In genomic region chr7:97331726-97332666, GRCm38 (mm10) we compare ENCODE assay signal across 7 mouse cellular contexts. TPM values are rescaled to one million over a fixed set of nuclear protein-coding genes. Genes with fewer than 3 reads are reported as not detected.
DNase-seq lines count a peak whose midpoint lies in the region; ATAC-seq lines count a peak whose summit lies in the region.

Gene Usp35 (minus strand): TSS chr7:97332020.
Gene Kctd21 (plus strand): TSS chr7:97332327.

- peak; percentile 97 for DNase-seq in adrenal gland, postnatal 25 days
- DNase-seq in heart, adult 11 months, result peak; percentile 100
- DNase-seq in kidney, adult 18-20 months, result peak; percentile 91
- peak; percentile 95 for DNase-seq in limb, embryonic 11.5 days (ENCODE audit: low spot score)
- DNase-seq in midbrain, embryonic 14.5 days, result peak; percentile 98
- DNase-seq in spleen, adult 18-20 months, result peak; percentile 92

- no peak within 1 kb of the TSS for H3K27ac ChIP-seq in embryonic facial prominence, embryonic 12.5 days
- H3K27ac ChIP-seq in limb, embryonic 11.5 days (replicated peaks; ENCODE audit: low read depth, low read length), result no peak within 1 kb of the TSS
- H3K27ac ChIP-seq in midbrain, embryonic 14.5 days (replicated peaks; ENCODE audit: low read depth, low read length), result peak within 1 kb of the TSS; percentile 73

- WGBS in embryonic facial prominence, embryonic 12.5 days, result under 1% methylated on average over 68 of the region's 68 CpGs
- under 1% methylated on average over 63 of the region's 68 CpGs for WGBS in limb, embryonic 11.5 days
- WGBS in midbrain, embryonic 14.5 days, result under 1% methylated on average over 68 of the region's 68 CpGs

- peak within 1 kb of the TSS; percentile 73 for H3K9ac ChIP-seq in embryonic facial prominence, embryonic 12.5 days
- H3K9ac ChIP-seq in limb, embryonic 11.5 days (ENCODE audit: low read length), result peak within 1 kb of the TSS; percentile 68
- peak within 1 kb of the TSS; percentile 74 for H3K9ac ChIP-seq in midbrain, embryonic 14.5 days (replicated peaks; ENCODE audit: low read length)

- H3K4me3 ChIP-seq in embryonic facial prominence, embryonic 12.5 days, result peak within 1 kb of the TSS; percentile 57
- H3K4me3 ChIP-seq in limb, embryonic 11.5 days (ENCODE audit: low read depth, low read length), result peak within 1 kb of the TSS; percentile 80
- peak within 1 kb of the TSS; percentile 78 for H3K4me3 ChIP-seq in midbrain, embryonic 14.5 days (replicated peaks; ENCODE audit: low read depth, low read length)

- H3K4me2 ChIP-seq in embryonic facial prominence, embryonic 12.5 days (replicated peaks), result peak within 1 kb of the TSS; percentile 61
- H3K4me2 ChIP-seq in limb, embryonic 11.5 days (ENCODE audit: low read depth, severe bottlenecking), result peak within 1 kb of the TSS; percentile 77
- peak within 1 kb of the TSS; percentile 73 for H3K4me2 ChIP-seq in midbrain, embryonic 14.5 days (ENCODE audit: low read length)

- peaks cover 6% of the 10 kb centered on the region; the same call in 1 of the 2 replicates for H3K27me3 ChIP-seq in embryonic facial prominence, embryonic 12.5 days
- no peaks in the 10 kb centered on the region for H3K27me3 ChIP-seq in limb, embryonic 11.5 days (ENCODE audit: control insufficient read depth, insufficient read depth, low read length)
- peaks cover under 1% of the 10 kb centered on the region; the same call in 1 of the 2 replicates for H3K27me3 ChIP-seq in midbrain, embryonic 14.5 days (ENCODE audit: control insufficient read depth, insufficient read depth, low read length)

- peaks cover 24% of the 10 kb centered on the region for H3K4me1 ChIP-seq in embryonic facial prominence, embryonic 12.5 days
- peaks cover 6% of the 10 kb centered on the region; the same call in 1 of the 2 replicates for H3K4me1 ChIP-seq in limb, embryonic 11.5 days (ENCODE audit: control insufficient read depth, insufficient read depth, low read length)
- H3K4me1 ChIP-seq in midbrain, embryonic 14.5 days (ENCODE audit: control insufficient read depth, insufficient read depth, low read length), result peaks cover 23% of the 10 kb centered on the region

- no peaks in the 10 kb centered on the region for H3K36me3 ChIP-seq in embryonic facial prominence, embryonic 12.5 days
- H3K36me3 ChIP-seq in limb, embryonic 11.5 days (ENCODE audit: control insufficient read depth, insufficient read depth, low read length), result no peaks in the 10 kb centered on the region
- no peaks in the 10 kb centered on the region for H3K36me3 ChIP-seq in midbrain, embryonic 14.5 days (ENCODE audit: control insufficient read depth, insufficient read depth, low read length)

- peak; percentile 99 for ATAC-seq in embryonic facial prominence, embryonic 12.5 days (ENCODE audit: insufficient number of reproducible peaks, insufficient read depth, low FRiP score, low TSS enrichment)
- peak; percentile 98 for ATAC-seq in limb, embryonic 11.5 days (ENCODE audit: insufficient number of reproducible peaks, low FRiP score, low TSS enrichment, low read depth)
- ATAC-seq in midbrain, embryonic 14.5 days (ENCODE audit: low FRiP score, low TSS enrichment), result peak; percentile 99

- no peaks in the 10 kb centered on the region for H3K9me3 ChIP-seq in embryonic facial prominence, embryonic 12.5 days
- H3K9me3 ChIP-seq in limb, embryonic 11.5 days (ENCODE audit: control insufficient read depth, low read length), result no peaks in the 10 kb centered on the region
- no peaks in the 10 kb centered on the region for H3K9me3 ChIP-seq in midbrain, embryonic 14.5 days (ENCODE audit: control insufficient read depth, low read length)

RNA-seq across cellular contexts. Expression of gene Usp35, which starts in this region (rescaled TPM):
- 6.2 and 9.4 TPM in 2 replicates for total RNA-seq in adrenal gland, postnatal 25 days (2021)
- 3.0 and 4.6 TPM in 2 replicates for polyA plus RNA-seq in embryonic facial prominence, embryonic 12.5 days (2016; fragmentation: Nextera tagmentation; extraction: Ambion mirVana)
- 2.4 and 2.5 TPM in 2 replicates for polyA plus RNA-seq in limb, embryonic 11.5 days (2014; fragmentation: Nextera tagmentation; extraction: Ambion mirVana)
- 3.9 and 4.4 TPM in 2 replicates for polyA plus RNA-seq in midbrain, embryonic 14.5 days (2014; fragmentation: Nextera tagmentation; extraction: Ambion mirVana)

RNA-seq across cellular contexts. Expression of gene Kctd21, which starts in this region (rescaled TPM):
- total RNA-seq in adrenal gland, postnatal 25 days (2021), result 9.0 and 9.1 TPM in 2 replicates
- 4.0 and 5.8 TPM in 2 replicates for polyA plus RNA-seq in embryonic facial prominence, embryonic 12.5 days (2016; fragmentation: Nextera tagmentation; extraction: Ambion mirVana)
- 3.6 and 4.3 TPM in 2 replicates for polyA plus RNA-seq in limb, embryonic 11.5 days (2014; fragmentation: Nextera tagmentation; extraction: Ambion mirVana)
- 6.1 and 8.5 TPM in 2 replicates for polyA plus RNA-seq in midbrain, embryonic 14.5 days (2014; fragmentation: Nextera tagmentation; extraction: Ambion mirVana)
